Mouse (Mus musculus) liver, postnatal 0 days (tissue): ENCODE data around the gene Mapk3.

Experiments
- CTCF ChIP-seq: sonication (generic); IDR thresholded peaks from 2 replicates; pipeline ENCODE4 v1.5.1; 2016; ENCODE audit warnings: antibody characterized with exemption, low read depth
- EP300 ChIP-seq: IDR thresholded peaks from 2 replicates; pipeline ENCODE4 v1.6.1; 2016; ENCODE audit warnings: antibody characterized with exemption, low read depth, mild to moderate bottlenecking

DNA sequence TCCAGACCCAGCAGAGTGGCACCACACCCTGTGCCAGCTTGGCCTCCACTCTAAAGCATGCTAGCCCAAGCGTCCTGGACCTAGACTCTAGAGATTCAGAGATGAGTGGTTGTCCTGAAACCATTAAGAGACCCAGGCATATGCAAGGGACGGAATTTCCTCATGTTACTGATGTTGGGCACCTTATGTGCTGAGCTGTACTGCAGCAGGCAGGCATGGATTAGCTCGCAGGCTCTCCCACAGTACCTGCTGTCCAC lies 16.5 kb downstream of the Mapk3 start:
- no peak for TF ChIP-seq CTCF
- no peak for TF ChIP-seq EP300
